Mouse (Mus musculus): ENCODE measurements at regions not wholly inside any gene's neighbourhood (a gene's known extent, or its start where the extent isn't known, plus 50 kb on each side); places are given as distances from the start of the nearest gene placed in this dataset.
"Not testable (repeated sequence)": the region's sequence is repeated elsewhere in the genome, so short reads cannot be mapped to it uniquely, and the experiment has no call there.

- no peak for DNase-seq (ENCODE audit: low read depth)
These were observed 158.3 kb upstream of the Ptprz1 start for GRCm38 (mm10) chr6:22716864-22717557.

GRCm38 (mm10) chr6:22716144-22716856 is 159.0 kb upstream of the Ptprz1 start:
- DNase-seq (ENCODE audit: low read depth): no peak

GRCm38 (mm10) chr6:22698187-22698586 is 177.1 kb upstream of the Ptprz1 start:
- DNase-seq (ENCODE audit: low read depth): no peak

GRCm38 (mm10) chr6:22688678-22689126 is 186.6 kb upstream of the Ptprz1 start:
- no peak for DNase-seq (ENCODE audit: low read depth)

GRCm38 (mm10) chr6:22674586-22674929 is 200.7 kb upstream of the Ptprz1 start:
- DNase-seq (ENCODE audit: low read depth): no peak

- DNase-seq (ENCODE audit: low read depth): no peak
These were observed 201.2 kb upstream of the Ptprz1 start for GRCm38 (mm10) chr6:22673919-22674585.

- no peak for DNase-seq (ENCODE audit: low read depth)
These were observed 203.8 kb upstream of the Ptprz1 start for GRCm38 (mm10) chr6:22671524-22671923.

GRCm38 (mm10) chr6:22668190-22668975 is 206.9 kb upstream of the Ptprz1 start:
- DNase-seq (ENCODE audit: low read depth): no peak

- not testable (repeated sequence) for DNase-seq (ENCODE audit: low read depth)
These were observed 217.9 kb upstream of the Ptprz1 start for GRCm38 (mm10) chr6:22657401-22657800.

GRCm38 (mm10) chr6:22640100-22640499 is 235.2 kb upstream of the Ptprz1 start:
- DNase-seq (ENCODE audit: low read depth): no peak

- no peak for DNase-seq (ENCODE audit: low read depth)
These were observed 240.2 kb upstream of the Ptprz1 start for GRCm38 (mm10) chr6:22635141-22635540.

- no peak for DNase-seq (ENCODE audit: low read depth)
These were observed 240.6 kb upstream of the Ptprz1 start for GRCm38 (mm10) chr6:22634740-22635139.

- DNase-seq (ENCODE audit: low read depth): no peak
These were observed 235.5 kb upstream of the Fam3c start for GRCm38 (mm10) chr6:22591592-22591991.

GRCm38 (mm10) chr6:22584851-22585250 is 228.8 kb upstream of the Fam3c start:
- no peak for DNase-seq (ENCODE audit: low read depth)

GRCm38 (mm10) chr6:22572925-22573324 is 216.9 kb upstream of the Fam3c start:
- no peak for DNase-seq (ENCODE audit: low read depth)

GRCm38 (mm10) chr6:22567891-22568290 is 211.8 kb upstream of the Fam3c start:
- no peak for DNase-seq (ENCODE audit: low read depth)

GRCm38 (mm10) chr6:22548296-22549245 is 192.5 kb upstream of the Fam3c start:
- no peak for DNase-seq (ENCODE audit: low read depth)

- DNase-seq (ENCODE audit: low read depth): no peak
These were observed 185.6 kb upstream of the Fam3c start for GRCm38 (mm10) chr6:22541603-22542002.

- no peak for DNase-seq (ENCODE audit: low read depth)
These were observed 182.2 kb upstream of the Fam3c start for GRCm38 (mm10) chr6:22538254-22538653.

- DNase-seq (ENCODE audit: low read depth): no peak
These were observed 168.3 kb upstream of the Fam3c start for GRCm38 (mm10) chr6:22524384-22524783.

GRCm38 (mm10) chr6:22523582-22524234 is 167.7 kb upstream of the Fam3c start:
- no peak for DNase-seq (ENCODE audit: low read depth)
